Mouse (Mus musculus): ENCODE results near the gene Tgoln1. TPM values are rescaled to one million over a fixed set of nuclear protein-coding genes. Genes with fewer than 3 reads are reported as not detected.

Gene Tgoln1
- total RNA-seq, 2 experiments from 2014 or later, result 49.7 to 51.1 TPM

DNA sequence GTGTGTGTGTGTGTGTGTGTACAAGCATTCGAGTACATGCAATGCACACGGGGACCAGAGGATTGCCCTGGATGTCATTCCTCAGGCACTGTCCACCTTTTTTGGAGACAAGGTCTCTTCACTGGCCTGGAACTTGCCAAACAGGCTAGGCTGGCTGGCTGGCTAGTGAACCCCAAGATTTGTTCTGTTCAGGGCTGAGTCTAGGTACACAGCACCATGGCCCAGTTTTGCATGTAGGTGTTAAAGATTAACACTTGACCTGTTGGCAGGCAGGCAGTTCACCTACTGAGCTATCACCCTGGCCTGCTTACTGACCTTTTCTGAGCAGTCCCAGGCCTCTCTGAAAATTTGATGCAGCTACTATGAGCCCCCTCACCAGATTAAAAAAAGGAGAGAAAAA is 13.6 kb upstream of the Tgoln1 start:
- no peak for DNase-seq (ENCODE audit: low spot score in 2 of 2)

DNA sequence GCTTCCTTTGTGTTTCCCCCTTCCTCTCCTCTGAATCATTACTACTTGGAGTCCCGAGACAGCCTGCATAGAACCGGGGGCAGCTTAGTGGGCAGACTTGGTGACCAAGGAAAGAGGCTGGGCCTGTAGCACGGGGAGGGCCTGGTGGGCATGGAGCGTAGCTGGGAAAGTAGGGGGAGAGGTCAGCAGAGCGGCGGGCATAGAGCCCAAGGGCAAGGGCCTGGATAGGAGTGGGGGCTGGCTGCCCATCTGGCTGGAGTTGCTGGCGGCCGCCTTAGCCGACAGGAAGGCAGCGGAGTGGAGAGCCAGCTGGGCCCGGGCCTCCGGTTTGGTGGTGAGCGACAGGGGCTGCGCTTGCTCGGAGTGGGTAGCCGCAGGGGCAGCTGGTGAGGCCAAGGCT is 10.5 kb upstream of the Tgoln1 start:
- peak; percentile 37 to 60 for DNase-seq (ENCODE audit: low spot score in 2 of 2)

DNA sequence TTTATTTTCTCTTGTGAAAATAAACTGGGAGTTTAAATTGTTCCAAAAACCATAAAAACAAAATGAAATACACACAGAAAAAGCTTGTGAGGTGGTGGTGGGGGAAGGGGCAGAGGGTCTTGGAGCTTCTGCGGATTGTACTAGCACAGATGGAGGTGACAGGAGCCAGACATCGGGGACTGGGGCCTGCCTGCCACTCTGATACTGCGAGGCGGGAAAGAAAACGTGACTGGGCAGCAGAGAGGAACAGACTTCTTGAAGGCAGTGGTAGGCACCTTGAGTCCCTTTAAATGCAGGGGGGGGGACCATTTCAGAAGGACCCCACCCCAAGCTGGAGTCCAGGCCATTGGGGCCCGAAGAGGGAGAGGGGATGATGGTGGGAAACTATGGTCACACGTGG is 9.6 kb upstream of the Tgoln1 start:
- no peak for DNase-seq (ENCODE audit: low spot score in 2 of 2)

DNA sequence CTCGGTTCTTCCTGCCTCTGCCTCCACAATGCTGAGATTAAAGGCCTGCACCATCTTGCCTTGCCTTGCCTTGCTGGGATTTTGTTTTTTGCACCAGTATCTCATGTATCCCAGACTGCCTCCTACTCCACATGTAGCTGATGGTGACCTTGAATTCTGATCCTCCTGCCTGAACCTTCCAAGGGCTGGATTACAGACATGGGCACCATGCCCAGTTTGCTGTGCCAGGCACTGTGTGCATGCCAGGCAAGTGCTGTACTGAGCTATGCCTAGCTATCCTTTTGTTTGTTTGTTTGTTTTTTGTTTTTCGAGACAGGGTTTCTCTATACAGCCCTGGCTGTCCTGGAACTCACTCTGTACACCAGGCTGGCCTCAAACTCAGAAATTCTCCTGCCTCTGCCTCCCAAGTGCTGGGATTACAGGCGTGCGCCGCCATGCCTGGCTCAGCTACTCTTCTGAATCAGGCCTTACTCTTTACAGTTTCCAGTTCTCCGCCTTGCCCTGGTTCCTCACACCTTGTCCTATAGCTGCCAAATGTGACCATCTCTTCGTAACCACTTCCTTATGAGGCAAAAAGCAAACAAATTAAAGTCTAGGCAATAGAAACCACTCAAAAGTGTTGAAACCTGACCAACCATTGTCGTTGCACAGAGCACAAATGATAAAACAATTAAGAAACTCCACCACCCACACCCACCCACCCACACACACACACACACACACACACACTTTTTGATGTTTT is 7.0 kb upstream of the Tgoln1 start:
- no peak for DNase-seq (ENCODE audit: low spot score in 2 of 2)

DNA sequence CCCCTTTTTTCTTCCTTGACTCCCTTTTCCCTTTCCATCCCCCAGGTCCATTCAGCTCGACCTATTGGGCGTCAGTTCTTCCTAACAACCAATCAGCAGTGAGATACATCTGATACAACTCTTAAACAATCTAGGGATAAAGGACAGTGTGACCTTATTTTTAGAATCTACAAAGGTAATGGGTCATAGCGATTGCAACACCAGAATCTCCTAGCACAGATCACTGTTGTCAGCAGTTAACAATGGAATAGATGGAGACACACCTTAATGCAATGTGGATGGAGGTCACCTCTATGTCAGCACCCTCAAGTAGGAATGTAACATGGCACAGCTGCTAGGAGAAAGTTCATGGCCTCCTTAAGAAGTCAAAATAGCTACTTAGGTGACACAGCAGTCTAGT is 6.1 kb upstream of the Tgoln1 start:
- no peak for DNase-seq (ENCODE audit: low spot score in 2 of 2)

DNA sequence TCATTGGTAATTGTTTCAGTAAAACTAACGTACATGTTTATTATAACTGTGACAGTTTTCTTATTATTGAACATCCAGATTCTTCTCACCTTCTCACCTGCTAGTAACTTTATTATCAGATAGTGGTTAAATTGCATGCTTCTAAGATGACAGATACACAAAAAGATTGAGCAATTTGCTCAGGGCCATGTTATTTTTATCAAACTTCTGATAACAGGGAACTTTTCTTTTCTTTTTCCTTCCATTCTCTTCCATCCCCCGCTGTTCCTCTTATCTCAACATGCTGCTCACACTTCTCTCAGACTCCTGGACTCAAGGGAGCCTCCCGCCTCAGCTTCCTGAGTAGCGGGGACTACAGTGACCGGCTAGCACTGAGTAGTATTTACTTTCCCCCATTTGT is 4.1 kb upstream of the Tgoln1 start:
- DNase-seq (ENCODE audit: low spot score in 2 of 2), result no peak

DNA sequence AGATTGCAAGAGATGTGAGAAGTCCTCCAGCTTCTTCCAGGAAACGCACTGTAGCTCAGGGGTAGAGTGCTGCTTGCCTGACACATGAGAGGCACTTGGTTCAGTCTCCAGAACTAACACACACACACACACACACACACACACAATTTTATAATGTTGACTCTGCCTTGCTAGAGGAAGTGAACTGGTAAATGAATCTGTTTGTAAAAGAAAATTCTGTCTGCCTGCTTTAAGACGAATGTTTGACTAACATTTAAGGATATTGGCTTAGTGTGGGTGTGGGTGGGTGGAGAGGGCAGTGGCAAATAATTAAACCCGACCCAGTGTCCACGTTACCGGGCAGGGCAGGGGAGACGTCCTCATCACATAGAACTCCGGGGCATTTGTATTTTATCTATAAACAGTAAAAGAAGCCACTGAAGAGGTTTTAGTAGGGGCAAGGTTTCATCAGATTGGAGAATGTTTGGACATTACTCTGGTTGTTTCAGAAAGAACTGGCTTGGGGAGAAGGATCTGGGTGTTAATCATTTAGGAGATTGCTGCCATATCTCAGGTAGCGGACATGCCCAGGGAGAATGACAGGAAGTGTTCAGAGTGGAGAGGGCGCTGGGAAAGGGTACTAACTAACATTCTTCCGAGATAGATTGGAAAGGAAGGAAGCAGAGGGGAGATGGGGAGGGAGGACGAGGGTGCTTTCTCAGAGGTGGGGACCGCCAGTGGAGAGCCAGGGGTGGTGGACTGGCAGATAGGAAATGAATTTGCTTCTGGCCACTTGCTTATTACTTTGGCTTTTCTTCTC is 3.1 kb upstream of the Tgoln1 start:
- no peak for DNase-seq (ENCODE audit: low spot score in 2 of 2)

DNA sequence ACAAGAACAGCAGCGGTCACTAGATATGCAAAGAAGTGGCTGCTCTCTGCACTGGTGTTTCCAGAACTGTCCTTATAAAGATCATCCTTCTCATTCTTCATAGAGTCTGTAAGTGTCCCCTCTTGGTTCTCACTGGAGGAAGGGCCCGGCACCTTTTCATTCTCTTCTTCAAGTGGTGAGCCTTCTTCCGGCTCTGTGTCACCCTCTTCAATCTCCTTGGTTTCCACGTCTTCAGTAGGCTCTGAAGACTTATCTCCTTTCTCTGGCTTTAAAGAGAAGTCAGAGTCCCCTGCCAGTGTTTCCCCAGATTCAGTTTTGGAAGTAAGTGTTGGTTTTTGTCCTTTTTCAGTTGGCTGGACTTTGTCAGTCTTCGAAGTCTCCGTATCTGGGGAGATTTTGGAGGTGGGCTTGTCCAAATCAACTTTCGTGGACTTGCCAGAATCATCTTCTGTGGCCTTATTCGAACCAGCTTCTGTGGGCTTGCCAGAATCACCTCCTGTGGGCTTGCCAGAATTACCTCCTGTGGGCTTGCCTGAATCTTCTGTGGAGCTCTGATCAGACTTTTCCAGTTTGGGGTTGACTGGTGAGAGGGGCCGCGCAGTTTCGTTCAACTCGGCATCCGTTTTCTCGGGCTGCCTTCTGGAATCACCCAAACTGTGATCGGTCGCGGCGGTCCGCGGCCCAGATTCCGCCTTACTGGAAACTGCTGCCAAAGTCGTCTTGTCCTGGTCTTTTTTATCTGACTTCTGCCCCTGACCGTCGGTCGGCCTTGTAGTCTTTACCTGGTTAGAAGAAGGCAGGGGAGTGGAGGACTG is 1.0 kb downstream of the Tgoln1 start:
- DNase-seq (ENCODE audit: low spot score in 2 of 2), result no peak

DNA sequence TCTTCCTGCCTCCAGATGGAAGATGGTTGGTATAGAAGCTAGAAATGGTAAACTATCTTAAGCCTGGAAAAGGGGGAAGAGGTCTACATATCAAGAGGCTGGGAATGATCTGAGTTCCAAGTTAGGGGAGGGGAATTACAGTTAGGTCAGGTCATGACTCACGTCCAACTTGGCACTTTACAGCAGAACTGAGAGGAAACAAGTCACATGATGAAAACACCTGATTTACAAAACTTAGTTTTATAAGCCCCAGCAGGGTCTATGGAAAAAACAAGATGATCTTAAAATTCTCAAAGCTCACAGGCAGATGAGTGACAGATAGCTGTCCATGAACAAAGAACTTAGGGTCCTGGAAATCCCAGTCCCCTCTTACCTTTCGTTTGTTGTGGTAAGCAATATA is 1.6 kb downstream of the Tgoln1 start:
- DNase-seq (ENCODE audit: low spot score in 2 of 2), result no peak

DNA sequence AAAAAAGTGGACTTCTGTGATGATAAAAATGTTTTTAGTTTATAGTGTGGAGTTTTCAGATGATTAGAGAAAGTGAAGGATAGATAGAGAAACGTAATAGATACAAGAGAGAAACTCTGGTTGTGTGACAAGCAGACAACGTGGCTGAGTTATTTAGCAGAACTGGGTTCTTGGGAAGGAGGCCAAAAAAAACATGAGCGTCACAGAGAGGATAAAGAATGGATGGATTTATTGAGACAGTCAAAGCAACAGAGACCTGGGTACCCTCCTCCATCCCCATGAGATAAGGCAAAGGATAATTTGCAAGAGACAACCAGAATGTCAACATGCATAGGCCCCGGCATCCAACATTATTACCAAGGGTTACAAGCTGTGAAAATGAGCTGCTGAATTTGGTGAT is 6.5 kb downstream of the Tgoln1 start:
- no peak for DNase-seq (ENCODE audit: low spot score in 2 of 2)

DNA sequence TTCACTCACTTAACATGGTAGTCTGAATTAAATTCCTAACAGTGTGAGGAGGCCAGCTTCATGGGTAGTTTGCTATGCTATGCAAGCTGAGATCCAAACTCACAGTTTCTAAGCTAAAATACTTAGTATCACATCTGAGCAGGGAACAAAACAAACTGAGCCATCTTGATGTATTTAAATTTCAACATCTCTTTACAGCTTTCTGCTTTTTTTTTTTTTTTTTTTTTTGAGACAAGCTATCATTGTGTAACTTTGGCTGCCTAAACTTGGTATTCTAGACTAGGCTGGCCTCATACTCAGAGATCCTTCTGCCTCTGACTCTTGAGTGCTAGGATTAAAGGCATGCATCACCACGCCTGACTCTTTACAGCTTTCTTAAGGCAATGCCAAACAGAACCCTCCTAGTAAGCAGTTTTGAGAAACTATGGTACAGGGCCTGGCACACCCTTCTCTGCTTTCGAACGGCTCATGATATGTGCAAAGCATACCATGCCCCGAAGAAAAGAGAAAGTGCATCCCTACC is 8.1 kb downstream of the Tgoln1 start:
- no peak for DNase-seq (ENCODE audit: low spot score in 2 of 2)

DNA sequence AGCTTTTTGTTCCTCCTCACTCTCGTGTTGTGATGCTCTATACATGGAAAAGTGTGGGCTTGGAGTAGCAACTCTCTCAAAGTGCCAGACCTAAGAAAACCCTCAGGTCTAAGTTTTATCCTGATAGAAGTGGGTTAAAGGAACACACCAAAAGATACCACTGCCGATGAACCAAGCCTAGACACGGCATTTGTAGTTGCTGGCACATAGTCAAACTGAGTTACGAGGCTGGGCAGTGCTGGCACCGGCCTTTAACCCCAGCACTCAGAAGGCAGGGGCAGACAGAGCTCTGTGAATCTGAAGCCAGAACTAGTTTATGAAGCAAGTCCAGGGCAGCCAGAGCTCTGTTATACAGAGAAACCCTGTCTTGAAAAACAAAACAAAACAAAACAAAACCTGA is 9.1 kb downstream of the Tgoln1 start:
- no peak for DNase-seq (ENCODE audit: low spot score in 2 of 2)

DNA sequence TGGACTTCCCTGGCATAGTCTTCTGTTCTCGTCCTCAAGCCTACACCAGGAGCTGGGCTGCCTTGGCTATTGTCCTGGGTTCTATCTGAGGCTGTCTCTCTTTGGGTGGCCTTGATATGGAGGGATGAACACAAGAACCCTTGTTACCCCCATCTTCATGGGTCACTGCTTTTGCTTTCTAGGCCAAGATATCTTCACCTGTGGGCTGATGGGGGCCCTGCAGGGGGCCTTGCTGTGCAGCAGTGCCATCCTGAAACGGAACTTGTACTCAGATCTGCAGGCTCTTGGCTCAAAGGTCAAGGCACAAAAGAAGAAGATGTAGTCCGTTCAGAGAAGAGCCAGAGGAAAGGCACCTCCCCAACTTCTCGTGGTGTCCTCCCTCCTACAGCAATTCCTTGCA is 9.7 kb downstream of the Tgoln1 start:
- DNase-seq (ENCODE audit: low spot score in 2 of 2), result no peak

DNA sequence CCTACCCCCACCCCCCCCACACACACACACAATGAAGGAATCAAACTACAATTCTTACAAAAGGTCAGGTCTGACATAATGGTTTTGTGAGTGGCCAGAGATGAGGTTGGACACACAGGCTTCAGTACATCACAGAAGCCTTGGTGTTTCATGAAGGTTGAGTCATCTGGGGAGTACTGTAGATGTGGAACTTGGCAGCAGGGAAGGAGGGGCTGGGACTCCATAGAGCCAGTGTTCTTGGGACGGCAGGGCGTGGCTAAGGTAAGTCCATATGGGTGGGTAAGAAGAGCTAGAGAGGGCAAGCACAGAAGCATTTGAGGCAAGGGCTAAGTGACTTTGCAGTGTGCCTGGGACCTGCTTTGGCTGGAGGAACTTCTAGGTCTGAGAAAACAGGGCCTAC is 12.7 kb downstream of the Tgoln1 start:
- no peak for DNase-seq (ENCODE audit: low spot score in 2 of 2)

DNA sequence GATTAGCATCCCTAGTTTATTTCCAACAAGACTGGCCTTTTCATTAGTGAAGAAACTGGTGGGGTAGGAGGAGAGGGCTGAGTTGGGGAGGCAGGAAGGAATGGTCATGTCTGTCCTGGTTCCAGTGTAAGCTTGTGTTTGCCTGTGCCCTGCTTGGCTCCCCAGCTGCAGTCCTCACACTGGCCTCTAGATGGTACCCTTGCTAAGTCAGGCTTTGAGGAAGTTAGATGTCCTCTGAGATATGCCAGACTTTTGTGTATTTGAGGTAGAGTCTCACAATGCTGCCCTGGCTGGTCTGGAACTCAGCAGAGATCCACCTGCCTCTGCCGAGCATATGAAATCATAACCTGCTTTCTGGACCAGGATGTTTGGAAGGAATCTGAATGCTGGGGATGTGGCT is 15.1 kb downstream of the Tgoln1 start:
- DNase-seq (ENCODE audit: low spot score in 2 of 2), result peak; percentile 87 to 88

DNA sequence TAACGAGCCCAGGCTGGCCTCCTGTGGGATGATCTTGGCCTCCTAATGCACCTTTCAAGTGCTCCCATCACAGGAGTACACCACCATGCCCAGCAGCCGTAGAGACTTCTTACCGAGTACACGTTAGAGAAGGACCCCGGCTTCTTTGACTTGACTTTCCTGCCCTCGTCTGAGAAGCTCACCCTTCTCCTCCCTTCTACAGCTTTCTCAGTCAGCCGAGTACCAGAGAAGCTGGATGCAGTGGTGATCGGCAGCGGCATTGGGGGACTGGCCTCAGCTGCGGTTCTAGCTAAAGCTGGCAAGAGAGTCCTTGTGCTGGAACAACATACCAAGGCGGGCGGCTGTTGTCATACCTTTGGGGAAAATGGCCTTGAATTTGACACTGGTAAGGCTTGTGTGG is 16.0 kb downstream of the Tgoln1 start:
- no peak for DNase-seq (ENCODE audit: low spot score in 2 of 2)

DNA sequence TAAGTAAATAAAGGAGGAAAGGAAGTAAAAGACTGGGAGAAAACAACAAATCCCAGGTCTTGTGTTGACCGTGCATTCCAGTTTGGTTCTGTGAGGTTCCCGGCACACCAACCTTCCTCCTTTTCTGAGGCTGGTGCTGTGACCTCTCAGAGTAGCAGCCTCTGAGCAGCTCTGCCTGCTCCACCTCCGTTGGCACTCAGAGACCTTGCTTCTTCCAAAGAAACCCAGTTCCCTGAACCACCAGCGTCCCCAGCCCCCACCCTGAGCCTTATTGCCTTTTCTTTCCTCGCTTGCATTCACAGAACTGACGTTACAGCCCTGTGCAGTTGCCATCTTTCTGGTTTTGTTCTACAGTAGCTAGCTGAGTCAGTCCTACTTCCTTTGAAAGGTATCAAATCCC is 16.6 kb downstream of the Tgoln1 start:
- DNase-seq (ENCODE audit: low spot score in 2 of 2), result no peak

DNA sequence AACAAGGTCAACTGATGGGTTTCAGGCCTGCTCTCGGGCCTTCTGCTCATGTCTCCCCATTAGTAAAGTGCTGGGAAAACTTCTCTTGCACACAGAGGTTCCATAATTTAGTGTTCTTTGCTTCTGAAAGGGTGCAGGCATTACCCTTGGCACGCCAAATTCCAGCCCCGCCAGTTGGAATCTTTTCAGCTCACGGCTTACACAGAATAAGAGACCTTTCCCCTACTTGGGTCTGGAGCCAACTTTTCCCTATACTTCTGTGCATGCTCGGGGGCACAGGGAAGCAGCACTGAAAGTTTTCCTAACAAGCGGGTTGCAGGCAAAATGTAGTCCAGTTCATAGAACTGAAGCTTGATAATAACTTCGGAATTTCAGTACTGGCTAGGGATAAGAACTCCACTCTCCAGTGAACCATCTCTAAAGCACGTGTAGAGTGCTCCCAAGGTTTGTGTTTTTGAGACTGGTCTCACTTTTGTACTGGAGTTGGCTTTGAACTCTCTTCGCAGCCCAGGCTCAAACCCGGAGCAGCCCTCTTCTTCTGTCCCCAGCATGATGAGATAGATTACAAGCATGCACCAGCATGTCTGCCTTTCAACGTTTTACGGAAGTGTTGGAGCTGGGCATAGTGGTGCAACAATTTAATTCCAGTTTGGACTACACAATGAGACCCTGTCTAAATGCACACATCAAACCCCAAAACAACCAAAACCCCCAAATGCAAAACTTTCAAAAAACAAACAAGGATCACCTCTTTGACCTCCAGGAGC is 17.8 kb downstream of the Tgoln1 start:
- peak; percentile 51 to 64 for DNase-seq (ENCODE audit: low spot score in 2 of 2)

DNA sequence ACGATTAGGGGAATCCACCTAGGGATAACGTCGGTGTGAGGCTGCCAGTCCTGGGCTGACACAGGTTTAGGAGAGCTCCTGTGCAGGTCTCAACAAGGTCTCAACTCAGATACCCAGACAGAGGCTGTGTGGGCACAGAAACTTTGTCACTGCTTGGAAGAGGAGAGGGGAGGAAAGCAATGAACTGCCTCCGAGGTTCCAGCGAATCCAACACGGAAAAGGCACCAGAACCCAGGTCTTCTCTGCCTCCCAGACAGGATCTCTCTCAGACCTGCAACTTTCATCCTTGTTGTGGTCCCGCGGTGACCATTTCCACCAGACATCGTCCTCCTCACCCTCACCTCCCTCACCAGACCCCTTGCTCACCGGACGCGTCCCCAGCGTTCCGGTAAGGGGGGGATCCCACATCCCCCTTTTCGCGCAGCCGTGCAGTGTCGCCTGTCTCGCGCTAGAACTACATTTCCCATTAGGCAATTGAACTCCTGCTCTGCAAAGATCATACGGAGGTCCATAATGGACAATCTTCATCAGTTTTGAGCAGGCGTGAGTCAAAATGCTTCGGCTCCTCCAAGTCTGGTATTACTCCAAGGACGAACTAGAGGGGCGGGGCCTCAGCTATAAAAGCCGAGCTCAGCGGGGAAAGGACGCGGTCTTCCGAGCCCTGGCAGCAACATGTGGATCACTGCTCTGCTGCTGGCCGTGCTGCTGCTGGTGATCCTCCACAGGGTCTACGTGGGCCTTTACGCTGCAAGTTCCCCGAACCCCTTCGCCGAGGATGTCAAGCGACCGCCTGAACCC is 18.6 kb downstream of the Tgoln1 start, which contains the start of the genes Elmod3 and Retsat:
TSS of gene Elmod3 (minus strand) at position 458 of the 798 bp plus-strand sequence.
TSS of gene Retsat (plus strand) at position 520 of the 798 bp plus-strand sequence.
- peak; percentile 86 for DNase-seq (ENCODE audit: low spot score in 2 of 2)

Measured in layer of hippocampus, postnatal 10 days (tissue).